Mouse (Mus musculus) CH12.LX (cell line): ENCODE measurements at regions not wholly inside any gene's neighbourhood (a gene's known extent, or its start where the extent isn't known, plus 50 kb on each side); places are given as distances from the start of the nearest gene placed in this dataset.

Source experiments
- DNase-seq: peaks from one replicate; pipeline ENCODE4 v3.0.0-alpha.2; 2013; ENCODE audit errors: extremely low read depth
- H3K27ac ChIP-seq: 2 replicates; pipeline ENCODE4 v1.5.1; 2012; ENCODE audit warnings: low read depth, mild to moderate bottlenecking, control low read depth, moderate library complexity; ENCODE audit not compliant: insufficient read depth
- H3K27me3 ChIP-seq: replicated peaks from 2 replicates; pipeline ENCODE3; 2012; ENCODE audit warnings: inconsistent platforms
- H3K36me3 ChIP-seq, 2 experiments: replicated peaks in 1 of 2; 2 replicates each; pipeline versions ENCODE3 to v1.6.1; 2012; ENCODE audit warnings: inconsistent platforms in 1 of 2, low read length in 1 of 2, mild to moderate bottlenecking in 1 of 2, mixed read lengths in 1 of 2, moderate library complexity in 1 of 2; ENCODE audit not compliant: control insufficient read depth in 1 of 2, insufficient read depth in 1 of 2
- H3K4me1 ChIP-seq, 2 experiments: 2 replicates each; pipeline ENCODE4 v1.6.1; 2012; ENCODE audit warnings: inconsistent platforms in 1 of 2, moderate library complexity in 1 of 2; ENCODE audit not compliant: insufficient read depth in 2 of 2, control insufficient read depth in 1 of 2
- H3K4me2 ChIP-seq: 2 replicates; pipeline ENCODE4 v1.6.1; 2012; ENCODE audit warnings: low read depth, mild to moderate bottlenecking, control low read depth; ENCODE audit not compliant: poor library complexity, insufficient read depth, severe bottlenecking
- H3K4me3 ChIP-seq, 3 experiments: fragments of 150-350 bp in 1 of 3; sonication (generic) in 1 of 3; replicated peaks in 1 of 3; 2 replicates each; pipeline versions ENCODE3 to v1.5.1; 2011 to 2012; ENCODE audit warnings: low read depth in 2 of 3, low read length in 2 of 3, mild to moderate bottlenecking in 2 of 3, moderate library complexity in 2 of 3, control low read depth in 1 of 3, improper control_type of control experiment in 1 of 3, inconsistent platforms in 1 of 3, mixed read lengths in 1 of 3; ENCODE audit not compliant: poor library complexity in 1 of 3
- H3K79me2 ChIP-seq: replicated peaks from 2 replicates; pipeline ENCODE4 v1.6.1; 2012; ENCODE audit warnings: mild to moderate bottlenecking, moderate library complexity; ENCODE audit not compliant: control insufficient read depth, poor library complexity, insufficient read depth, severe bottlenecking; ENCODE audit errors: extremely low read depth
- H3K9ac ChIP-seq: 2 replicates; pipeline ENCODE4 v1.6.1; 2012; ENCODE audit warnings: low read depth, mild to moderate bottlenecking, control low read depth, moderate library complexity; ENCODE audit not compliant: insufficient read depth
- H3K9me3 ChIP-seq: replicated peaks from 2 replicates; pipeline ENCODE3; 2012; ENCODE audit warnings: low read length, inconsistent platforms, mixed read lengths
- CHD2 ChIP-seq: IDR thresholded peaks from 2 replicates; pipeline ENCODE4 v1.6.1; 2011; ENCODE audit warnings: low read length, improper control_type of control experiment
- CTCF ChIP-seq, 2 experiments: IDR thresholded peaks in 1 of 2; conservative IDR thresholded peaks in 1 of 2; 2 replicates each; pipeline ENCODE4 v1.5.1; 2011 to 2012; ENCODE audit warnings: low read depth in 2 of 2, low read length in 2 of 2, improper control_type of control experiment in 1 of 2, inconsistent platforms in 1 of 2, mild to moderate bottlenecking in 1 of 2, moderate library complexity in 1 of 2
- E2F4 ChIP-seq: IDR thresholded peaks from 2 replicates; pipeline ENCODE4 v1.6.1; 2011; ENCODE audit warnings: low read depth, low read length, improper control_type of control experiment; ENCODE audit not compliant: insufficient replicate concordance
- ELF1 ChIP-seq: IDR thresholded peaks from 2 replicates; pipeline ENCODE4 v1.6.1; 2014; ENCODE audit warnings: low read depth, mild to moderate bottlenecking, inconsistent platforms, low read length, improper control_type of control experiment
- EP300 ChIP-seq: IDR thresholded peaks from 2 replicates; pipeline ENCODE4 v1.6.1; 2011; ENCODE audit warnings: low read length, improper control_type of control experiment
- ETS1 ChIP-seq: conservative IDR thresholded peaks from 2 replicates; pipeline ENCODE4 v1.6.1; 2012; ENCODE audit warnings: low read depth, mild to moderate bottlenecking, inconsistent platforms, low read length, improper control_type of control experiment, moderate library complexity
- GABPA ChIP-seq: IDR thresholded peaks from 2 replicates; pipeline ENCODE4 v1.6.1; 2012; ENCODE audit warnings: low read depth, low read length, improper control_type of control experiment, inconsistent platforms; ENCODE audit not compliant: insufficient replicate concordance
- HCFC1 ChIP-seq: IDR thresholded peaks from 2 replicates; pipeline ENCODE4 v1.6.1; 2012; ENCODE audit warnings: low read depth, mild to moderate bottlenecking, inconsistent platforms, low read length, improper control_type of control experiment
- JUN ChIP-seq: IDR thresholded peaks from 2 replicates; pipeline ENCODE4 v1.6.1; 2011; ENCODE audit warnings: low read depth, mild to moderate bottlenecking, low read length, improper control_type of control experiment, moderate library complexity; ENCODE audit not compliant: insufficient read depth
- JUND ChIP-seq: conservative IDR thresholded peaks from 2 replicates; pipeline ENCODE4 v1.6.1; 2011; ENCODE audit warnings: low read depth, low read length, improper control_type of control experiment
- KAT2A ChIP-seq: IDR thresholded peaks from 2 replicates; pipeline ENCODE4 v1.6.1; 2012; ENCODE audit warnings: low read length, improper control_type of control experiment, inconsistent platforms; ENCODE audit not compliant: insufficient replicate concordance
- MAFK ChIP-seq: IDR thresholded peaks from 2 replicates; pipeline ENCODE4 v1.6.1; 2011; ENCODE audit warnings: low read length, improper control_type of control experiment; ENCODE audit not compliant: insufficient replicate concordance
- MAX ChIP-seq: IDR thresholded peaks from 2 replicates; pipeline ENCODE4 v1.6.1; 2011; ENCODE audit warnings: low read length, improper control_type of control experiment
- MAZ ChIP-seq: IDR thresholded peaks from 2 replicates; pipeline ENCODE4 v1.6.1; 2012; ENCODE audit warnings: low read depth, mild to moderate bottlenecking, inconsistent platforms, low read length, improper control_type of control experiment, moderate library complexity
- MEF2A ChIP-seq: IDR thresholded peaks from 2 replicates; pipeline ENCODE4 v1.6.1; 2014; ENCODE audit warnings: low read depth, mild to moderate bottlenecking, inconsistent platforms, low read length, improper control_type of control experiment, borderline replicate concordance
- MXI1 ChIP-seq: IDR thresholded peaks from 2 replicates; pipeline ENCODE4 v1.6.1; 2011; ENCODE audit warnings: mild to moderate bottlenecking, low read depth, low read length, improper control_type of control experiment
- MYC ChIP-seq: IDR thresholded peaks from 2 replicates; pipeline ENCODE4 v1.6.1; 2011; ENCODE audit warnings: low read depth, mild to moderate bottlenecking, improper control_type of control experiment, low read length
- NELFE ChIP-seq: IDR thresholded peaks from 2 replicates; pipeline ENCODE4 v1.6.1; 2011; ENCODE audit warnings: low read depth, low read length, improper control_type of control experiment
- PAX5 ChIP-seq: IDR thresholded peaks from 2 replicates; pipeline ENCODE4 v1.6.1; 2012; ENCODE audit warnings: low read length, inconsistent platforms, mixed read lengths
- POLR2A ChIP-seq: IDR thresholded peaks from 2 replicates; pipeline ENCODE4 v1.6.1; 2011; ENCODE audit warnings: low read depth, mild to moderate bottlenecking, improper control_type of control experiment, low read length
- POLR2AphosphoS2 ChIP-seq: IDR thresholded peaks from 2 replicates; pipeline ENCODE4 v1.6.1; 2011; ENCODE audit warnings: low read depth, low read length, improper control_type of control experiment
- RAD21 ChIP-seq: IDR thresholded peaks from 2 replicates; pipeline ENCODE4 v1.6.1; 2011; ENCODE audit warnings: low read depth, mild to moderate bottlenecking, low read length, improper control_type of control experiment, moderate library complexity
- RCOR1 ChIP-seq: conservative IDR thresholded peaks from 2 replicates; pipeline ENCODE4 v1.6.1; 2012; ENCODE audit warnings: low read depth, mild to moderate bottlenecking, inconsistent platforms, low read length, improper control_type of control experiment
- SIN3A ChIP-seq: IDR thresholded peaks from 2 replicates; pipeline ENCODE4 v1.6.1; 2012; ENCODE audit warnings: low read length, improper control_type of control experiment, inconsistent platforms
- SMC3 ChIP-seq: IDR thresholded peaks from 2 replicates; pipeline ENCODE4 v1.6.1; 2011; ENCODE audit warnings: low read depth, low read length, improper control_type of control experiment
- TBP ChIP-seq: conservative IDR thresholded peaks from 2 replicates; pipeline ENCODE4 v1.6.1; 2011; ENCODE audit warnings: low read depth, low read length, improper control_type of control experiment
- TCF12 ChIP-seq: IDR thresholded peaks from 2 replicates; pipeline ENCODE4 v1.6.1; 2014; ENCODE audit warnings: low read depth, mild to moderate bottlenecking, inconsistent platforms, low read length, improper control_type of control experiment
- UBTF ChIP-seq: IDR thresholded peaks from 2 replicates; pipeline ENCODE4 v1.6.1; 2012; ENCODE audit warnings: low read depth, mild to moderate bottlenecking, inconsistent platforms, low read length, improper control_type of control experiment, moderate library complexity
- USF1 ChIP-seq: IDR thresholded peaks from 2 replicates; pipeline ENCODE4 v1.6.1; 2014; ENCODE audit warnings: low read depth, mild to moderate bottlenecking, inconsistent platforms, low read length, improper control_type of control experiment
- ZC3H11A ChIP-seq: IDR thresholded peaks from 2 replicates; pipeline ENCODE4 v1.6.1; 2012; ENCODE audit warnings: low read depth, mild to moderate bottlenecking, inconsistent platforms, low read length, improper control_type of control experiment
- ZKSCAN1 ChIP-seq: IDR thresholded peaks from 2 replicates; pipeline ENCODE4 v1.6.1; 2012; ENCODE audit warnings: low read depth, inconsistent platforms, low read length, improper control_type of control experiment, borderline replicate concordance
- ZMIZ1 ChIP-seq: IDR thresholded peaks from 2 replicates; pipeline ENCODE4 v1.6.1; 2012; ENCODE audit warnings: low read depth, mild to moderate bottlenecking, inconsistent platforms, low read length, improper control_type of control experiment
- ZNF384 ChIP-seq: IDR thresholded peaks from 2 replicates; pipeline ENCODE4 v1.6.1; 2012; ENCODE audit warnings: low read depth, low read length, improper control_type of control experiment, inconsistent platforms
- dilution Hi-C: fragments of 300-500 bp; cut with MboI; formaldehyde crosslinking; loops from 2 replicates; pipeline ENCODE4 v1.14.3; 2020; ENCODE audit warnings: low sequenced_read_pairs; ENCODE audit not compliant: extremely low pct_unique_long_range_greater_than_20kb, extremely low pct_ligation_motif_present
- in situ Hi-C: fragments of 300-500 bp; cut with MboI; formaldehyde crosslinking; loops from 3 replicates; pipeline ENCODE4 v1.14.3; 2019; ENCODE audit warnings: low sequenced_read_pairs, low pct_ligation_motif_present, low pct_unique_long_range_greater_than_20kb, mixed read lengths

GRCm38 (mm10) chr10:19082136-19082535, 66.7 kb upstream of the Tnfaip3 start:
- Histone ChIP-seq H3K27me3 (no peaks in the 10 kb centered on the region), H3K4me3 (no peak overlapping the region), H3K27ac (no peak overlapping the region), H3K36me3 (no peaks in the 10 kb centered on the region), H3K9ac (no peak overlapping the region), H3K79me2 (no peaks in the 10 kb centered on the region), H3K4me1 (peaks cover 6 to 29% of the 10 kb centered on the region in 2 experiments; a peak in 3 of 4 replicates), H3K9me3 (no peaks in the 10 kb centered on the region), H3K4me2 (no peak overlapping the region)
- dilution Hi-C loops (no loop called here), in situ Hi-C loops (loop anchor here (10.0 kb wide), 1 partner anchor 127 kb away; no protein-coding TSS in a partner anchor)
- no peak for TF ChIP-seq PAX5
- no peak for TF ChIP-seq RCOR1
- no peak for TF ChIP-seq JUND
- TF ChIP-seq ZKSCAN1: no peak
- no peak for TF ChIP-seq ELF1
- TF ChIP-seq UBTF: no peak
- TF ChIP-seq SIN3A: no peak
- no peak for TF ChIP-seq TBP
- TF ChIP-seq RAD21: no peak
- no peak for DNase-seq

DNA sequence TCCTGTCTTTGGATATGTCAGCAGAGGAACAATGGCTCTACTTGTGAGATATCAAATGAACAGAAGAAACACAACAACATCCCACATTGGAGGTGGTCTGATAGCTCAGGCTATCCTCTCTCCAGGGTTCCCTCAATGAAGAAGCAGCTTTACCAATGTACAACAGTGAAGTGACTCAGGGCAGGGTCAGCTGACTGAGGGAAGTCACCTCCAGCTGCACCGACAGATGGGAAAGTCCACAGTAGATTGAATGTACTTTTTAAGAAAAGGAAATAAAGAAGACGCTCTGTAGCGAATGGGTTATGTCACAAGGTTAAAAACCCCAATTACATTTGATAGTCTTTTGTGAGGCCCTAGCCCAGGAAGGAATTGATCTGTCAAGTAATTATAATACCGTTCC, 62.6 kb upstream of the Tnfaip3 start:
- Histone ChIP-seq H3K4me2 (peak overlapping the region; percentile 51; the same call in 1 of the 2 replicates), H3K4me1 (peaks cover 4 to 35% of the 10 kb centered on the region in 2 experiments; a peak in 3 of 4 replicates), H3K9me3 (no peaks in the 10 kb centered on the region), H3K27me3 (no peaks in the 10 kb centered on the region), H3K79me2 (no peaks in the 10 kb centered on the region), H3K36me3 (no peaks in the 10 kb centered on the region), H3K9ac (peak overlapping the region; percentile 19), H3K27ac (peak overlapping the region; percentile 58; the same call in 1 of the 2 replicates), H3K4me3 (no peak overlapping the region)
- peak; percentile 66 for DNase-seq
- dilution Hi-C loops (no loop called here), in situ Hi-C loops (no loop called here)
- no peak for TF ChIP-seq MXI1
- TF ChIP-seq UBTF: no peak
- no peak for TF ChIP-seq RCOR1
- TF ChIP-seq TBP: 0 out of 2 replicates have a peak, but pooled peaks have one; percentile 45
- TF ChIP-seq ZNF384: no peak
- TF ChIP-seq CTCF (conservative IDR thresholded peaks at IDR 0.05 in 1 of 2, IDR thresholded peaks at IDR 0.05 in 1 of 2; ENCODE audit: low read depth in 2 of 2, low read length in 2 of 2): no peak
- TF ChIP-seq KAT2A: no peak
- TF ChIP-seq POLR2AphosphoS2: no peak
- no peak for TF ChIP-seq GABPA
- no peak for TF ChIP-seq HCFC1
- no peak for TF ChIP-seq MAFK
- peak; percentile 44; the same call in 1 of the 2 replicates for TF ChIP-seq SIN3A
- TF ChIP-seq ZMIZ1: no peak
- no peak for TF ChIP-seq MYC
- TF ChIP-seq CHD2: no peak
- no peak for TF ChIP-seq JUN
- no peak for TF ChIP-seq SMC3
- peak; percentile 95 for TF ChIP-seq ETS1
- TF ChIP-seq ZC3H11A: no peak
- TF ChIP-seq ZKSCAN1: no peak
- TF ChIP-seq EP300: peak; percentile 65
- TF ChIP-seq MAX: no peak
- TF ChIP-seq USF1: peak; percentile 75
- no peak for TF ChIP-seq ELF1
- TF ChIP-seq TCF12: peak; percentile 83; the same call in 1 of the 2 replicates
- no peak for TF ChIP-seq E2F4
- TF ChIP-seq RAD21: no peak
- TF ChIP-seq POLR2A: no peak
- no peak for TF ChIP-seq MAZ
- TF ChIP-seq MEF2A: peak; percentile 33; the same call in 1 of the 2 replicates
- no peak for TF ChIP-seq NELFE
